Mouse (Mus musculus): Measurements from ENCODE around the gene Phc2. TPM values are rescaled to one million over a fixed set of nuclear protein-coding genes. Genes with fewer than 3 reads are reported as not detected.
A peak's percentile ranks its signal among the peaks of the same experiment; 100 is the strongest.

The Phc2 gene
- polyA plus RNA-seq, 1 experiment = 205 TPM

- Histone ChIP-seq H3K79me3 (ENCODE audit: low read depth) (no peaks in the 10 kb centered on the region), H3K27me3 (ENCODE audit: control insufficient read depth, insufficient read depth, insufficient read length) (no peaks in the 10 kb centered on the region), H3K36me3 (ENCODE audit: control insufficient read depth, insufficient read depth) (no peaks in the 10 kb centered on the region), H3K4me3 (ENCODE audit: insufficient read depth, poor library complexity, severe bottlenecking) (no peak overlapping the region), H3K79me2 (ENCODE audit: control insufficient read depth, insufficient read depth) (no peaks in the 10 kb centered on the region), H3ac (ENCODE audit: control insufficient read depth, insufficient read length, low read depth) (no peak overlapping the region)
- no peak for TF ChIP-seq MYOD1 (IDR thresholded peaks at IDR 0.05; ENCODE audit: control insufficient read depth, insufficient read length, low read depth)
Observed at GRCm38 (mm10) chr4:128618963-128619362, 35.5 kb upstream of the Phc2 start.

- TF ChIP-seq MYOD1 (IDR thresholded peaks at IDR 0.05; ENCODE audit: control insufficient read depth, insufficient read length, low read depth) (no peak), USF1 (IDR thresholded peaks at IDR 0.05; ENCODE audit: low read depth) (no peak), CEBPB (IDR thresholded peaks at IDR 0.05; ENCODE audit: low read depth) (no peak), MYOG (IDR thresholded peaks at IDR 0.05; ENCODE audit: control insufficient read depth, extremely low read depth, insufficient read length) (no peak), FOSL1 (IDR thresholded peaks at IDR 0.05; ENCODE audit: insufficient read depth, low read length, poor library complexity, severe bottlenecking) (no peak), MAX (IDR thresholded peaks at IDR 0.05) (no peak), CTCF (IDR thresholded peaks at IDR 0.05; ENCODE audit: control insufficient read depth, insufficient read depth, insufficient read length) (no peak)
- Histone ChIP-seq H3ac (ENCODE audit: control insufficient read depth, insufficient read length, low read depth) (no peak overlapping the region), H3K79me2 (ENCODE audit: control insufficient read depth, insufficient read depth) (no peaks in the 10 kb centered on the region)
Observed at GRCm38 (mm10) chr4:128620572-128620971, 33.9 kb upstream of the Phc2 start.

GRCm38 (mm10) chr4:128621109-128621508, 33.4 kb upstream of the Phc2 start:
- no peaks in the 10 kb centered on the region for H3K36me3 ChIP-seq (ENCODE audit: control insufficient read depth, insufficient read depth)
- no peaks in the 10 kb centered on the region for H3K79me2 ChIP-seq (ENCODE audit: control insufficient read depth, insufficient read depth)
- H3K79me3 ChIP-seq (ENCODE audit: low read depth) = no peaks in the 10 kb centered on the region
- no peak for TF ChIP-seq MAX (IDR thresholded peaks at IDR 0.05)
- no peak for TF ChIP-seq USF1 (IDR thresholded peaks at IDR 0.05; ENCODE audit: low read depth)
- TF ChIP-seq MYOG (IDR thresholded peaks at IDR 0.05; ENCODE audit: control insufficient read depth, extremely low read depth, insufficient read length) = no peak
- TF ChIP-seq FOSL1 (IDR thresholded peaks at IDR 0.05; ENCODE audit: insufficient read depth, low read length, poor library complexity, severe bottlenecking) = no peak
- TF ChIP-seq CEBPB (IDR thresholded peaks at IDR 0.05; ENCODE audit: low read depth) = no peak
- no peak for TF ChIP-seq MYOD1 (IDR thresholded peaks at IDR 0.05; ENCODE audit: control insufficient read depth, insufficient read length, low read depth)
- TF ChIP-seq CTCF (IDR thresholded peaks at IDR 0.05; ENCODE audit: control insufficient read depth, insufficient read depth, insufficient read length) = no peak
- no peak overlapping the region for H3ac ChIP-seq (ENCODE audit: control insufficient read depth, insufficient read length, low read depth)
- H3K4me3 ChIP-seq (ENCODE audit: insufficient read depth, poor library complexity, severe bottlenecking) = no peak overlapping the region
- no peaks in the 10 kb centered on the region for H3K27me3 ChIP-seq (ENCODE audit: control insufficient read depth, insufficient read depth, insufficient read length)

More at GRCm38 (mm10) chr4:128620572-128620971, 33.9 kb upstream of the Phc2 start:
- no peaks in the 10 kb centered on the region for H3K36me3 ChIP-seq (ENCODE audit: control insufficient read depth, insufficient read depth)
- H3K27me3 ChIP-seq (ENCODE audit: control insufficient read depth, insufficient read depth, insufficient read length) = no peaks in the 10 kb centered on the region
- H3K4me3 ChIP-seq (ENCODE audit: insufficient read depth, poor library complexity, severe bottlenecking) = no peak overlapping the region
- no peaks in the 10 kb centered on the region for H3K79me3 ChIP-seq (ENCODE audit: low read depth)

- no peaks in the 10 kb centered on the region for H3K79me3 ChIP-seq (ENCODE audit: low read depth)
- TF ChIP-seq MYOG (IDR thresholded peaks at IDR 0.05; ENCODE audit: control insufficient read depth, extremely low read depth, insufficient read length) (no peak), CEBPB (IDR thresholded peaks at IDR 0.05; ENCODE audit: low read depth) (no peak), MYOD1 (IDR thresholded peaks at IDR 0.05; ENCODE audit: control insufficient read depth, insufficient read length, low read depth) (no peak), USF1 (IDR thresholded peaks at IDR 0.05; ENCODE audit: low read depth) (no peak), CTCF (IDR thresholded peaks at IDR 0.05; ENCODE audit: control insufficient read depth, insufficient read depth, insufficient read length) (no peak), FOSL1 (IDR thresholded peaks at IDR 0.05; ENCODE audit: insufficient read depth, low read length, poor library complexity, severe bottlenecking) (no peak), MAX (IDR thresholded peaks at IDR 0.05) (no peak)
- no peaks in the 10 kb centered on the region for H3K36me3 ChIP-seq (ENCODE audit: control insufficient read depth, insufficient read depth)
- H3ac ChIP-seq (ENCODE audit: control insufficient read depth, insufficient read length, low read depth) = no peak overlapping the region
- no peak overlapping the region for H3K4me3 ChIP-seq (ENCODE audit: insufficient read depth, poor library complexity, severe bottlenecking)
- H3K79me2 ChIP-seq (ENCODE audit: control insufficient read depth, insufficient read depth) = no peaks in the 10 kb centered on the region
- no peaks in the 10 kb centered on the region for H3K27me3 ChIP-seq (ENCODE audit: control insufficient read depth, insufficient read depth, insufficient read length)
Observed at GRCm38 (mm10) chr4:128635451-128635850, 19.1 kb upstream of the Phc2 start.

- H3K36me3 ChIP-seq (ENCODE audit: control insufficient read depth, insufficient read depth) = no peaks in the 10 kb centered on the region
- no peak overlapping the region for H3ac ChIP-seq (ENCODE audit: control insufficient read depth, insufficient read length, low read depth)
Observed at GRCm38 (mm10) chr4:128635894-128636585, 18.5 kb upstream of the Phc2 start.

GRCm38 (mm10) chr4:128637250-128637649, 17.3 kb upstream of the Phc2 start:
- no peaks in the 10 kb centered on the region for H3K79me2 ChIP-seq (ENCODE audit: control insufficient read depth, insufficient read depth)
- no peaks in the 10 kb centered on the region for H3K27me3 ChIP-seq (ENCODE audit: control insufficient read depth, insufficient read depth, insufficient read length)
- TF ChIP-seq MAX (IDR thresholded peaks at IDR 0.05) (no peak), MYOD1 (IDR thresholded peaks at IDR 0.05; ENCODE audit: control insufficient read depth, insufficient read length, low read depth) (peak; percentile 52)
- H3K36me3 ChIP-seq (ENCODE audit: control insufficient read depth, insufficient read depth) = no peaks in the 10 kb centered on the region
- no peak overlapping the region for H3ac ChIP-seq (ENCODE audit: control insufficient read depth, insufficient read length, low read depth)
- no peaks in the 10 kb centered on the region for H3K79me3 ChIP-seq (ENCODE audit: low read depth)
- H3K4me3 ChIP-seq (ENCODE audit: insufficient read depth, poor library complexity, severe bottlenecking) = no peak overlapping the region

More at GRCm38 (mm10) chr4:128635894-128636585, 18.5 kb upstream of the Phc2 start:
- H3K79me3 ChIP-seq (ENCODE audit: low read depth) = no peaks in the 10 kb centered on the region
- TF ChIP-seq MYOD1 (IDR thresholded peaks at IDR 0.05; ENCODE audit: control insufficient read depth, insufficient read length, low read depth) (no peak), MYOG (IDR thresholded peaks at IDR 0.05; ENCODE audit: control insufficient read depth, extremely low read depth, insufficient read length) (no peak), CTCF (IDR thresholded peaks at IDR 0.05; ENCODE audit: control insufficient read depth, insufficient read depth, insufficient read length) (no peak), MAX (IDR thresholded peaks at IDR 0.05) (no peak), CEBPB (IDR thresholded peaks at IDR 0.05; ENCODE audit: low read depth) (no peak), USF1 (IDR thresholded peaks at IDR 0.05; ENCODE audit: low read depth) (no peak)
- no peaks in the 10 kb centered on the region for H3K79me2 ChIP-seq (ENCODE audit: control insufficient read depth, insufficient read depth)
- H3K27me3 ChIP-seq (ENCODE audit: control insufficient read depth, insufficient read depth, insufficient read length) = no peaks in the 10 kb centered on the region
- H3K4me3 ChIP-seq (ENCODE audit: insufficient read depth, poor library complexity, severe bottlenecking) = no peak overlapping the region

All from C2C12 (cell line).